ENCODE assay signal across 11 mouse cellular contexts in the genomic region with DNA sequence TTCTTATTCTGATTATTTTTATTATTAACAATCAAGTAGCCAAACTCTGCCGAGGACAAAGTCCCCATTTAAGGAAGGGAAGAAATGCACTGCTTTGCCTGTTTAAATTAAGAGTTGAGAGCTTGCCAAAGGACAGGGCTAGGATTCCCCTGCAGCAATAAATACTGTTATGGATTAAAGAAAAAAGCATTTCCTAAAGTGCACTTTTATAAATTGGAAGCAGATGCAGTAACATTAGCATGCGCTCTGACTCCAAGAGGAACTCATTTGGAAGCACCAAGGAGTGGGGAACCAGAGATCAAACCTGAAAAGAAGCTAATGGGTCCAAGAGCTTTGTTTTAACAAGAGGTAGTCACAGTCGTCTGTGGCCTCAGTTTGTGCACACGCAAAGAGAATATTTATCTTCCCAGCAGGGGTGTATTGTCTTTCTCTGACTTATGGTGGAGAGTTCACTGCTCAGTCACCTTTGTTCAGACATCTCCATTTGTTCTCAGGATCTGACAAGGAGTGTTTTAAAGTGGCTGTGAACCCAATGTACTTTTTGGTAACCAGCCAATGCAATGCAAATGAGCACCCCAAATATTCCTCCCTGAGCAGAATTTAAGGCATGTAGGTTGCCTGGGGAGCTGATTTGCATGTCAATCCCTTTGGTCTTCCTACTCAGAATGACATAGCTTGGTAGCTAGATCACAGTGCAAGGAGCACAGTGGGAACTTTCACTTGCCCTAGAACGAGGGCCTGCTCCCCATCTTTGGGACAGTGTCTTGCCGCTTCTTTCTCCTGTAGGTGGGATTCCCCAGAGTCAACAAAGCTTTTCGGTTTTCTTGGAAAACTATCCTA.
A peak's percentile ranks its signal among the peaks of the same experiment; 100 is the strongest.
DNase-seq lines count a peak whose midpoint lies in the region; ATAC-seq and TF ChIP-seq lines count a peak whose summit lies in the region.
"Had no signal": no experiment of that assay in that cellular context is flagged by ENCODE, and none has a peak within 500 bp of the region (broad histone marks: within the 10 kb centered on the region; RNA-seq: fewer than 3 reads in every experiment).

No protein-coding gene starts in this region.

- TF ChIP-seq CTCF in embryonic fibroblast, embryonic 13.5 days (IDR thresholded peaks at IDR 0.05; ENCODE audit: borderline replicate concordance, insufficient read depth, low read length): no peak

- ATAC-seq in forebrain, embryonic 16.5 days: peak; percentile 23; the same call in 1 of the 2 replicates
- ATAC-seq: Patski had no signal

- WGBS in forebrain, embryonic 16.5 days: 11% methylated on average over 7 of the region's 7 CpGs
- whole genome bisulfite sequencing in forebrain, embryonic 10.5 days: 26% methylated on average over 7 of the region's 7 CpGs

- no peaks in the 10 kb centered on the region for H3K27me3 ChIP-seq in forebrain, embryonic 16.5 days (replicated peaks; ENCODE audit: control insufficient read depth, insufficient read depth, low read length)
- H3K27me3 ChIP-seq in forebrain, embryonic 10.5 days (ENCODE audit: poor library complexity, severe bottlenecking): no peaks in the 10 kb centered on the region
- H3K27me3 ChIP-seq: liver, embryonic 13.5 days; Patski had no signal

- DNase-seq in forebrain, embryonic 10.5 days (ENCODE audit: extremely low spot score, low spot score): no peak
- peak; percentile 33 for DNase-seq in WW6 (ENCODE audit: low read depth, low spot score)
- DNase-seq in mesoderm, embryonic 11.5 days (ENCODE audit: low read depth, low spot score): peak; percentile 80
- no peak for DNase-seq in right cerebral cortex, postnatal 10 days (ENCODE audit: low spot score in 2 of 2)
- DNase-seq in lung, postnatal 14 days: no peak
- DNase-seq in adrenal gland, postnatal 36 days: no peak
- DNase-seq: liver, embryonic 13.5 days; thymus, postnatal 4 days had no signal

- no peaks in the 10 kb centered on the region for H3K36me3 ChIP-seq in forebrain, embryonic 16.5 days (ENCODE audit: control insufficient read depth, insufficient read depth)
- no peaks in the 10 kb centered on the region for H3K36me3 ChIP-seq in forebrain, embryonic 10.5 days (replicated peaks)
- H3K36me3 ChIP-seq: liver, embryonic 13.5 days had no signal

- TF ChIP-seq POLR2A in embryonic fibroblast, embryonic 13.5 days (IDR thresholded peaks at IDR 0.05; ENCODE audit: low read depth, low read length): no peak

- H3K4me3 ChIP-seq in forebrain, embryonic 16.5 days (replicated peaks; ENCODE audit: low read length): no peak overlapping the region
- H3K4me3 ChIP-seq in forebrain, embryonic 10.5 days: no peak overlapping the region
- no peak overlapping the region for H3K4me3 ChIP-seq in embryonic fibroblast, embryonic 13.5 days (ENCODE audit: insufficient read depth, low read length)
- H3K4me3 ChIP-seq: liver, embryonic 13.5 days had no signal

- H3K27ac ChIP-seq in forebrain, embryonic 16.5 days (ENCODE audit: low read length): no peak overlapping the region
- H3K27ac ChIP-seq in forebrain, embryonic 10.5 days: no peak overlapping the region
- peak overlapping the region; percentile 82 for H3K27ac ChIP-seq in embryonic fibroblast, embryonic 13.5 days (ENCODE audit: insufficient read depth, low read length)
- H3K27ac ChIP-seq: liver, embryonic 13.5 days had no signal

- peaks cover 13% of the 10 kb centered on the region for H3K4me1 ChIP-seq in forebrain, embryonic 16.5 days (replicated peaks; ENCODE audit: control insufficient read depth, insufficient read depth, low read length)
- H3K4me1 ChIP-seq in forebrain, embryonic 10.5 days: peaks cover 15% of the 10 kb centered on the region
- peaks cover 9% of the 10 kb centered on the region for H3K4me1 ChIP-seq in embryonic fibroblast, embryonic 13.5 days (ENCODE audit: control insufficient read depth, insufficient read depth, low read length)
- H3K4me1 ChIP-seq: liver, embryonic 13.5 days had no signal

- H3K4me2 ChIP-seq in forebrain, embryonic 16.5 days (ENCODE audit: low read length): no peak overlapping the region
- H3K4me2 ChIP-seq: liver, embryonic 13.5 days had no signal

- H3K9ac ChIP-seq in forebrain, embryonic 16.5 days (replicated peaks; ENCODE audit: low read depth, low read length): no peak overlapping the region
- H3K9ac ChIP-seq: liver, embryonic 13.5 days had no signal

- no peaks in the 10 kb centered on the region for H3K9me3 ChIP-seq in forebrain, embryonic 16.5 days (ENCODE audit: control insufficient read depth, low read length)
- no peaks in the 10 kb centered on the region for H3K9me3 ChIP-seq in forebrain, embryonic 10.5 days
- H3K9me3 ChIP-seq: liver, embryonic 13.5 days had no signal

Comparison
In these comparisons a context has a peak if more than half of its experiments do, and no peak if none do; other contexts are left out.
1. DNase-seq: peak in WW6 (single experiment) and mesoderm, embryonic 11.5 days (single experiment); none in forebrain, embryonic 10.5 days (single experiment), right cerebral cortex, postnatal 10 days (0 of 2), lung, postnatal 14 days (single experiment) and adrenal gland, postnatal 36 days (0 of 2).